Mouse (Mus musculus) adrenal gland (tissue): ENCODE data around the gene Med8.

ENCODE experiments used
- intact Hi-C: fragments of 180-260 bp; cut with DNase I; formaldehyde crosslinking; loops from one replicate; pipeline ENCODE4 v1.15.1; 2025

Med8 gene

GRCm38 (mm10) chr4:118413553-118413952 lies 4.4 kb downstream of the Med8 start:
- intact Hi-C loops = no loop called here

GRCm38 (mm10) chr4:118415779-118416178 lies 6.6 kb downstream of the Med8 start:
- intact Hi-C loops = no loop called here

- intact Hi-C loops = no loop called here
Observed at GRCm38 (mm10) chr4:118416329-118416728, 7.2 kb downstream of the Med8 start.

GRCm38 (mm10) chr4:118417112-118417797 lies 8.1 kb downstream of the Med8 start:
- intact Hi-C loops = no loop called here

- intact Hi-C loops = no loop called here
Observed at GRCm38 (mm10) chr4:118421384-118421783, 12.2 kb downstream of the Med8 start.

GRCm38 (mm10) chr4:118424541-118425160 lies 15.5 kb downstream of the Med8 start:
- intact Hi-C loops = no loop called here

GRCm38 (mm10) chr4:118425374-118425773 lies 16.2 kb downstream of the Med8 start:
- intact Hi-C loops = no loop called here

GRCm38 (mm10) chr4:118427415-118427767 lies 18.3 kb downstream of the Med8 start:
- intact Hi-C loops = loop anchor here (2.0 kb wide), 1 partner anchor 17 kb away; no protein-coding TSS in a partner anchor

GRCm38 (mm10) chr4:118427768-118428451 lies 18.8 kb downstream of the Med8 start, which contains the start of gene Elovl1:
Gene Elovl1, plus strand, starts transcription at chr4:118428093.
- intact Hi-C loops = loop anchor here (2.0 kb wide), 1 partner anchor 17 kb away; no protein-coding TSS in a partner anchor

- intact Hi-C loops = no loop called here
Observed at GRCm38 (mm10) chr4:118428531-118429214, 19.5 kb downstream of the Med8 start.

- intact Hi-C loops = no loop called here
Observed at GRCm38 (mm10) chr4:118429215-118429895, 20.2 kb downstream of the Med8 start.

GRCm38 (mm10) chr4:118432332-118432731 lies 23.2 kb downstream of the Med8 start:
- intact Hi-C loops = no loop called here

- intact Hi-C loops = no loop called here
Observed at GRCm38 (mm10) chr4:118436820-118437603, 27.9 kb downstream of the Med8 start, which contains the start of gene Cdc20. Gene Cdc20, minus strand, starts transcription at chr4:118437352.

GRCm38 (mm10) chr4:118437829-118438253 lies 28.7 kb downstream of the Med8 start:
- intact Hi-C loops = no loop called here

GRCm38 (mm10) chr4:118445088-118445487 lies 36.0 kb downstream of the Med8 start:
- intact Hi-C loops = loop anchor here (5.0 kb wide), 1 partner anchor 122 kb away; no protein-coding TSS in a partner anchor

- intact Hi-C loops = loop anchor here (5.0 kb wide), 1 partner anchor 121 kb away; no protein-coding TSS in a partner anchor
Observed at GRCm38 (mm10) chr4:118445781-118446414, 36.8 kb downstream of the Med8 start.

GRCm38 (mm10) chr4:118446415-118447153 lies 37.4 kb downstream of the Med8 start:
- intact Hi-C loops = loop anchor here (5.0 kb wide), 1 partner anchor 121 kb away; no protein-coding TSS in a partner anchor

- intact Hi-C loops = no loop called here
Observed at GRCm38 (mm10) chr4:118457345-118457975, 48.3 kb downstream of the Med8 start, which contains the start of gene Mpl. Gene Mpl, minus strand, starts transcription at chr4:118457513.
